Mouse (Mus musculus): ENCODE results near the gene Bcl2l15.

DNA sequence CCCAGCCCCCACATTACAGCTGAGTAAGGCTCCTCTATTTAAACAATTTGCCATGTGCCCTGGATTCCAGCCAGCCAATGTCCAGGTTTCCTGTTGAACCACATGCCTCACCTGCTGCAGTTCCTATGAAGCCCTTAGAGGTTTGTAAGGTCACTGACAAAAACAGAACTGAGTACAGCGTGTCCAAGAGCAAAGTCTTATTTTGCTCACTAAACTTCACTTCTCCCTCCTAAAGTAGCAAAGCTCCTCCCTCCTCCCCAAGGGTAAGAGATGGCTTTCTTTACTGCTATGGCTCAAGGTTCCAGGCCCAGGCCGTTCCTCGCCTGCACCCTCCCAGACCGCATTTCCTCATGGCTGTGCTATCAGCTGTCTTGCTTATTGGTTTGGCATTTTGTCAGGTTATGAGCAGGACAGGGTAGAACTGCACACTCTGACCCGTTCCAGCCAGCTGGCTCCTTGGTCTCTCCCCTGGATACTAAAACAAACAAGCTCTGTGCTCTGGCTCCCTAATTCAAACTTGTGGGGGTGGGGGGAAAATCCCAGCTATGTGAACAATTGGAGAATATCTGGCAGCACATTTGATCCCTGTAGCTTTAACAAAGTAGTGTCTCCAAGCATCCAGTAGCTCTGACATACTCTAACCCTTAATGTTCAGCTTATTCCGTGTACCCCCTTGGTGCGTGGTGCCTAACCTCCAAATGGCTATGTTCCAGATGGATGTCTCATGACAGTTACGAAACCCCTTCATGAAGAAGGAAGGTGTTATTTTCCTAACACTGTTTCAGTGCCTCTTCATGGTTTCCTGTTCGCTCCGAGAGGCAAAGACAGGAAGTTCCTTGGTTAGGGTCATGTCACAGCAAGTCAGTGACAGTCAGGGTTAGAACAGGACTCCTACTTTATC, 30.5 kb upstream of the Bcl2l15 start:
- TF ChIP-seq POLR2A (IDR thresholded peaks at IDR 0.05; ENCODE audit: insufficient read length, low read depth): no peak
- no peak for TF ChIP-seq USF1 (IDR thresholded peaks at IDR 0.05; ENCODE audit: low read depth)
- no peak for TF ChIP-seq E2F4 (IDR thresholded peaks at IDR 0.05; ENCODE audit: insufficient read depth)
- TF ChIP-seq CEBPB (IDR thresholded peaks at IDR 0.05; ENCODE audit: insufficient read depth, poor library complexity, severe bottlenecking): no peak
- no peak for TF ChIP-seq TCF3 (IDR thresholded peaks at IDR 0.05; ENCODE audit: insufficient read length, low read depth)
- no peak for TF ChIP-seq SRF (IDR thresholded peaks at IDR 0.05; ENCODE audit: control insufficient read depth, insufficient read length, low read depth)
- no peak for TF ChIP-seq MAX (IDR thresholded peaks at IDR 0.05; ENCODE audit: low read depth)
- peak in 2 of 3 experiments; percentile 23 to 42 for TF ChIP-seq MYOD1 (IDR thresholded peaks at IDR 0.05; ENCODE audit: control insufficient read depth in 1 of 3, insufficient read length in 2 of 3, low read depth in 2 of 3)
- peak in 1 of 3 experiments; percentile 67 for TF ChIP-seq MYOG (IDR thresholded peaks at IDR 0.05; ENCODE audit: control insufficient read depth in 1 of 3, insufficient read depth in 1 of 3, insufficient read length in 2 of 3, low read depth in 2 of 3)
- TF ChIP-seq POLR2AphosphoS2 (IDR thresholded peaks at IDR 0.05; ENCODE audit: insufficient read length, low read depth): no peak
- no peak for TF ChIP-seq TCF12 (IDR thresholded peaks at IDR 0.05; ENCODE audit: insufficient read depth, poor library complexity, severe bottlenecking)
- no peak for TF ChIP-seq REST (IDR thresholded peaks at IDR 0.05; ENCODE audit: insufficient read depth, insufficient read length)
